Mouse (Mus musculus) lung, adult 2 months (tissue): Measurements from ENCODE around the gene 9430097D07Rik.

Source experiments
- CTCF ChIP-seq: fragments of 200-500 bp; IDR thresholded peaks from 2 replicates; pipeline ENCODE4 v1.5.1; 2011; ENCODE audit warnings: mild to moderate bottlenecking, low read length, control low read depth; ENCODE audit not compliant: insufficient read depth
- POLR2A ChIP-seq: fragments of 200-500 bp; IDR thresholded peaks from 2 replicates; pipeline ENCODE4 v1.6.1; 2011; ENCODE audit warnings: low read depth, mild to moderate bottlenecking, control low read depth, low read length, borderline replicate concordance; ENCODE audit errors: extremely low read depth

GRCm38 (mm10) chr2:32608778-32609435 is 33.4 kb upstream of the 9430097D07Rik start:
- TF ChIP-seq POLR2A, result no peak
- TF ChIP-seq CTCF, result no peak
